Mouse (Mus musculus) lung, adult 2 months (tissue): ENCODE measurements around the gene Nme6.

Experiments
- CTCF ChIP-seq: fragments of 200-500 bp; IDR thresholded peaks from 2 replicates; pipeline ENCODE4 v1.5.1; 2011; ENCODE audit warnings: mild to moderate bottlenecking, low read length, control low read depth; ENCODE audit not compliant: insufficient read depth
- POLR2A ChIP-seq: fragments of 200-500 bp; IDR thresholded peaks from 2 replicates; pipeline ENCODE4 v1.6.1; 2011; ENCODE audit warnings: low read depth, mild to moderate bottlenecking, control low read depth, low read length, borderline replicate concordance; ENCODE audit errors: extremely low read depth

GRCm38 (mm10) chr9:109870983-109871572 lies 38.5 kb downstream of the Nme6 start:
- no peak for TF ChIP-seq CTCF
- no peak for TF ChIP-seq POLR2A
